Mouse (Mus musculus) MEL (cell line): Measurements from ENCODE around the gene Cenpx.

Experiments
- CTCF ChIP-seq, 3 experiments: IDR thresholded peaks in 2 of 3; conservative IDR thresholded peaks in 1 of 3; 2 replicates each; pipeline ENCODE4 v1.5.1; 2011 to 2012; ENCODE audit warnings: low read length in 3 of 3, low read depth in 2 of 3, mild to moderate bottlenecking in 2 of 3, improper control_type of control experiment in 1 of 3, inconsistent platforms in 1 of 3, mixed read lengths in 1 of 3, moderate library complexity in 1 of 3; ENCODE audit not compliant: control insufficient read depth in 1 of 3, insufficient read depth in 1 of 3, poor library complexity in 1 of 3, severe bottlenecking in 1 of 3
- E2F4 ChIP-seq: IDR thresholded peaks from 2 replicates; pipeline ENCODE4 v1.6.1; 2011; ENCODE audit warnings: low read depth, low read length, improper control_type of control experiment, borderline replicate concordance
- GATA1 ChIP-seq: IDR thresholded peaks from 2 replicates; pipeline ENCODE4 v1.6.1; 2011; ENCODE audit warnings: low read depth, low read length, improper control_type of control experiment
- MXI1 ChIP-seq: IDR thresholded peaks from 2 replicates; pipeline ENCODE4 v1.6.1; 2011; ENCODE audit warnings: mild to moderate bottlenecking, low read depth, low read length, improper control_type of control experiment
- POLR2A ChIP-seq, 2 experiments: IDR thresholded peaks; 2 replicates each; pipeline ENCODE4 v1.6.1; 2011 to 2012; ENCODE audit warnings: low read length in 2 of 2, mild to moderate bottlenecking in 2 of 2, control low read depth in 1 of 2, improper control_type of control experiment in 1 of 2, low read depth in 1 of 2, moderate library complexity in 1 of 2; ENCODE audit not compliant: control insufficient read depth in 1 of 2, insufficient read depth in 1 of 2, poor library complexity in 1 of 2
- POLR2AphosphoS2 ChIP-seq: IDR thresholded peaks from 2 replicates; pipeline ENCODE4 v1.6.1; 2011; ENCODE audit warnings: low read length, improper control_type of control experiment
- ZC3H11A ChIP-seq: IDR thresholded peaks from 2 replicates; pipeline ENCODE4 v1.6.1; 2012; ENCODE audit warnings: low read depth, mild to moderate bottlenecking, inconsistent platforms, low read length, improper control_type of control experiment
- ZKSCAN1 ChIP-seq: IDR thresholded peaks from 2 replicates; pipeline ENCODE4 v1.6.1; 2012; ENCODE audit warnings: low read depth, mild to moderate bottlenecking, inconsistent platforms, low read length, improper control_type of control experiment, moderate library complexity

GRCm38 (mm10) chr11:120673594-120674122 lies 39.9 kb downstream of the Cenpx start:
- no peak for TF ChIP-seq POLR2AphosphoS2
- no peak for TF ChIP-seq MXI1
- TF ChIP-seq E2F4: no peak
- no peak for TF ChIP-seq CTCF (IDR thresholded peaks at IDR 0.05 in 2 of 3, conservative IDR thresholded peaks at IDR 0.05 in 1 of 3; ENCODE audit: control insufficient read depth in 1 of 3, insufficient read depth in 1 of 3, low read depth in 2 of 3, low read length in 3 of 3, poor library complexity in 1 of 3, severe bottlenecking in 1 of 3)
- TF ChIP-seq GATA1: no peak
- TF ChIP-seq ZC3H11A: no peak
- no peak for TF ChIP-seq ZKSCAN1
- no peak; a peak in 1 of 4 replicates for TF ChIP-seq POLR2A (IDR thresholded peaks at IDR 0.05; ENCODE audit: control insufficient read depth in 1 of 2, insufficient read depth in 1 of 2, low read depth in 1 of 2, low read length in 2 of 2, poor library complexity in 1 of 2)
